Mouse (Mus musculus) heart, adult 9 months (tissue): ENCODE results near the gene Zfp106.
"Not testable (repeated sequence)": the region's sequence is repeated elsewhere in the genome, so short reads cannot be mapped to it uniquely, and the experiment has no call there.

ENCODE experiments used
- DNase-seq, 2 experiments: peaks; one replicate each; pipeline ENCODE4 v3.0.0; 2022; ENCODE audit warnings: low spot score in 2 of 2

Zfp106 gene

GRCm38 (mm10) chr2:120563235-120563990 lies at the start of gene Zfp106:
TSS of gene Zfp106 (minus strand) at chr2:120563843.
- DNase-seq, result peak; percentile 90

- DNase-seq, result peak; percentile 89 to 91
Measured at GRCm38 (mm10) chr2:120608830-120609723, 45.4 kb upstream of the Zfp106 start, which contains the start of the genes Haus2 and Lrrc57. TSS of gene Haus2 (plus strand) at chr2:120609383. TSS of gene Lrrc57 (minus strand) at chr2:120609520.

- no peak for DNase-seq
Measured at GRCm38 (mm10) chr2:120606021-120606690, 42.5 kb upstream of the Zfp106 start.

GRCm38 (mm10) chr2:120599506-120599905 lies 35.9 kb upstream of the Zfp106 start:
- DNase-seq, result no peak

- DNase-seq, result no peak
Measured at GRCm38 (mm10) chr2:120597734-120598133, 34.1 kb upstream of the Zfp106 start.

GRCm38 (mm10) chr2:120592227-120592626 lies 28.6 kb upstream of the Zfp106 start:
- no peak for DNase-seq

GRCm38 (mm10) chr2:120589759-120590158 lies 26.1 kb upstream of the Zfp106 start:
- no peak for DNase-seq

- DNase-seq, result peak; percentile 27 to 55
Measured at GRCm38 (mm10) chr2:120578286-120578685, 14.6 kb upstream of the Zfp106 start.

- DNase-seq, result no peak
Measured at GRCm38 (mm10) chr2:120577799-120578198, 14.2 kb upstream of the Zfp106 start.

- no peak for DNase-seq
Measured at GRCm38 (mm10) chr2:120575978-120576377, 12.3 kb upstream of the Zfp106 start.

- no peak for DNase-seq
Measured at GRCm38 (mm10) chr2:120575121-120575520, 11.5 kb upstream of the Zfp106 start.

- not testable (repeated sequence) for DNase-seq
Measured at GRCm38 (mm10) chr2:120572161-120572560, 8.5 kb upstream of the Zfp106 start.

- no peak for DNase-seq
Measured at GRCm38 (mm10) chr2:120571081-120571480, 7.4 kb upstream of the Zfp106 start.

- DNase-seq, result no peak
Measured at GRCm38 (mm10) chr2:120567798-120568320, 4.2 kb upstream of the Zfp106 start.

GRCm38 (mm10) chr2:120566886-120567797 lies 3.5 kb upstream of the Zfp106 start, which contains the start of gene Snap23:
TSS of gene Snap23 (plus strand) at chr2:120567671.
- DNase-seq, result peak; percentile 97

GRCm38 (mm10) chr2:120565363-120565762 lies 1.7 kb upstream of the Zfp106 start:
- no peak for DNase-seq

- DNase-seq, result not testable (repeated sequence)
Measured at GRCm38 (mm10) chr2:120564548-120565188, 1.0 kb upstream of the Zfp106 start.

- no peak for DNase-seq
Measured at GRCm38 (mm10) chr2:120562859-120563234, 796 bp downstream of the Zfp106 start.

GRCm38 (mm10) chr2:120561524-120561923 lies 2.1 kb downstream of the Zfp106 start:
- DNase-seq, result no peak

- no peak for DNase-seq
Measured at GRCm38 (mm10) chr2:120558813-120559212, 4.8 kb downstream of the Zfp106 start.
